Mouse (Mus musculus) C2C12 (cell line): Measurements from ENCODE around the gene Sorcs2.

Experiments
- CTCF ChIP-seq: IDR thresholded peaks from one replicate; pipeline ENCODE4 v1.5.1; 2011; ENCODE audit not compliant: control insufficient read depth, insufficient read depth, insufficient read length
- MAX ChIP-seq: IDR thresholded peaks from one replicate; pipeline ENCODE4 v1.6.1; 2011; ENCODE audit warnings: mild to moderate bottlenecking, control low read depth
- USF1 ChIP-seq: IDR thresholded peaks from one replicate; pipeline ENCODE4 v1.6.1; 2011; ENCODE audit warnings: low read depth, mild to moderate bottlenecking, control low read depth, moderate library complexity

DNA sequence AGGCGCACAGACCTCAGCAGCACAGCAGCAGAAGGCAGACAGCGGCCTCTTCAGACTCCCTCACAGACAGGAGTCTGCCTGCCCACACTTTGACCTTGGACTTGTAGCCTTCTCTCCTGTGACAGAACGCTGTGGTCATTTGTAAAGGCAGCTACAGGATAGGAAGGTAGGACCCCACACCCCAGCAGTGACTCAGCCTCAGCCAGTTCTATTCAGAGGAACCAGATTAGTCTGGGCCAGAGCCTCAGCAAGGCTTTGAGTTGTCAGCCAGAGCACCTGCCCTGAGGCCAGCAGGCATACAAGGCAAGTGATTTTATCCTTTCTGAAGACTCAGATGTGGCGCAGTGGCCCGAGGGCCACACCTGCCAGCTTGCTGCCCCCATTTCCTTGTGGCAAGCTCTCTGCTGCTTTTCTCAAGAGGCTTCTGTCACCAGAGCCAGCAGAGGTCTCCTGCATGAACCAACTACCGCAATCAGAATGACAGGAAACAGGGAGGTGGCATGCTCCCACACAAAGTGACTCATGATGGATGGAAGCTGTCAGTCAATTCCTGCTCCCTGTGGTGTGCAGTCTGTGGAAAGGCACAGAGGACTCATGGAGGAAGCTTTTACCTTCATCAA, 16.9 kb upstream of the Sorcs2 start:
- TF ChIP-seq CTCF (no peak), USF1 (no peak), MAX (no peak)
